Mouse (Mus musculus) brain, embryonic 14.5 days (tissue): ENCODE measurements around the gene Gh.

Experiments
- CTCF ChIP-seq: fragments of 200-500 bp; IDR thresholded peaks from 2 replicates; pipeline ENCODE4 v1.5.1; 2012; ENCODE audit warnings: inconsistent platforms, mild to moderate bottlenecking, moderate library complexity, borderline replicate concordance; ENCODE audit not compliant: insufficient read depth, insufficient read length; ENCODE audit errors: extremely low read depth
- POLR2A ChIP-seq: fragments of 200-500 bp; IDR thresholded peaks from 2 replicates; pipeline ENCODE4 v1.6.1; 2012; ENCODE audit warnings: mild to moderate bottlenecking, inconsistent platforms, borderline replicate concordance; ENCODE audit not compliant: poor library complexity, insufficient read depth, insufficient read length, severe bottlenecking; ENCODE audit errors: extremely low read depth

DNA sequence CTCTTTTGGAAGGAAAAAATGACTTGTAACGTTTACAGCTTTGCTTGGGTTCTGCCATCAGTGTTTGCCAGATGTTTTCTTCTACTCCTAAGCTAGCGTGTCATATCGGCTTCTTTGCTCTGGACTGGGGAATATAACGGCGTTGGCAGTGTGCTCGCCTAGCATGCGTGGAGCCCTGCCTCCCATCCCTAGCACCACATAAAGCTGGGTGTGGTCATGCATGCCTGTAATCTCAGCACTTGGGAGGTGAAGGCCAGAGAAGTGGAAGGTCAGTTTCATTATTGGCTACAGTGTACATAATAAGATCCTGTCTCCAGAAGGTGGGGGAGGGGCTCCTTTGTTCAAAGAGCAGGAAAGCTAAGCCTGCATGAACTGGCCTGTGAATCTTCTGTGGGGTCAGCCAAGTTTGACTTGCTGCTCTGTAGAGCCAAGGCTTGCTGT is 26.7 kb downstream of the Gh start:
- no peak for TF ChIP-seq CTCF
- no peak for TF ChIP-seq POLR2A
